Mouse (Mus musculus): ENCODE results near the gene Adcyap1.
A peak's percentile ranks its signal among the peaks of the same experiment; 100 is the strongest.

Gene Adcyap1

DNA sequence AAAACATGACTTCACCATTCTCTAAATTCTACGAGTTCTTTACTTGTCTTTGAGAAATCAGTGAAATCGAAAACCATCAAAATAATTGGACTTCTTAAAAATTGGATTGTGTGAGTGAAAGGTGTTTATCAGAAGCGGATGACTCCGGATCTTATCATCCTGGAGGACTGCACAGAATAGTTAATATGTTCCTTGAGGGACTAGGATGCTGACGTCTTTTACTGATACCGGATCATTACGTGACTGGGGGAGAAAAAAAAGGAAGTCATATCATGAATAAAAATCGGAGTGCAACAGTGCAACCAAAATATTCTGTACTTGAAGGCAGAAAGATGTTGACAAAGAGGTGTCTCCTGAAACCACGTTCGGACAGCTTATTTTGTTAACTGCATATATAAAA is at the start of gene Adcyap1:
Gene Adcyap1 (plus strand): TSS at position 301 of the 400 bp plus-strand sequence.
- no peak for DNase-seq

DNA sequence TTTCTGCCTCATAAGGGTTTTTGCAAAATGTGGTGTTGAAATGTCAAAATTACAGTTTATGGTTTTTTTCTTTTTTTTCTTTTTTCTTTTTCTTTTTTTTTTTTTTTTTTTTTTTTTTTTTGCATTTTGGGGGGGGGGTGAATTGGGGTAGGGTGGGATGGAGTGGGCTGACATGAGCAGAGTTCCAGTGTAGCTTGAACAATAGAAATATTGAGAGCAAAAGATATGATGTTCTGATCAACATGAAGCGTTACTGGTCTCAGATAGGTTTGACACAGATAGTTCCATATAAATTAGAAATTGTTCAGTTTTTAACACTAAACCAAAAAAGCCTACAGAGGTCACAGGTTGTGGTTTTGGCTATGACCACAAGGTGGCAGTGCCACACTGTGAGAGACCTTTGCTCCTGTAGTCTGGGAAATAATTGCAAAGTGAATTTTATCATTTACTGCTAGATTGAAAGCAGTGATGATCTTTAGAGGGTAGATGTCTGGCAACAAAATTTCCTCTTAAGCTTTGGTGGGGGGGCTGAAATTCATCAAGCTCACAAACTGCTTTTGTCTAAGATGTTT is 40.5 kb upstream of the Adcyap1 start:
- DNase-seq = peak; percentile 38

DNA sequence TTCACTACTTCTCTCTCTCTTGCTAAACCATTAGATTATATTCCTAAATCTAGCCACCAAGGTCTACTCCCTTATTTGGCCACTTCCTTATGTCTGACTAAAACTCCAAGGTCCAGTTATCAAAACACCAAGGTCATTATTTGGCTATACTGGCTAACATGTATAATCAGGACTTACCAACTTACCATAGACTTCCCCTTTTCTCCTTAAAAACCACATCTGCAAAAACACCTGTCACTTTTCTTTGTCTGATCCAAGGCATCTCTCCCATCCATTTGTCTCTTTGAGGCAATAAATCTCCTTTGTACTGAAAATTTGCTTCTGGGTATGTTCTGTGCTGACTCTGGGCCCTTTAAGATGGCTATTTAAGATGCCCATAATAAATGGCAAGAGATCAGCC is 29.2 kb upstream of the Adcyap1 start:
- DNase-seq = no peak

DNA sequence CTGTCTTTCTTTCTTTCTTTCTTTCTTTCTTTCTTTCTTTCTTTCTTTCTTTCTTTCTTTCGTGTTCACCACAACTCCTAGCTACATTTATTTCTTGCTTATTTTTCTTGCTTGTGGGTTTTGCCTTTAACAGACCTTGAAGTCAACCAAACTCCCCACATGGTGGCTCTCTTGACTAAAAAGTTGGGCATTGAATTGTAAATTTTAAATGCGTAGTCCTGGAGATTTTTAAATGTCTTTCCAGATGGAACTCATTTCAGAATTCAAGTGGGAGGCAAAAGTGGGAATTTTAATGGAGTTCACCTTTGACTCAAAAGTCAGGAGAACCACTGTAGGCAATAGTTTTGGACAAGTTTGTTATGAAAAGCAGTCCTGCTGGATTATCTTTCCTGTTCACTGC is 2.0 kb upstream of the Adcyap1 start:
- DNase-seq = no peak

DNA sequence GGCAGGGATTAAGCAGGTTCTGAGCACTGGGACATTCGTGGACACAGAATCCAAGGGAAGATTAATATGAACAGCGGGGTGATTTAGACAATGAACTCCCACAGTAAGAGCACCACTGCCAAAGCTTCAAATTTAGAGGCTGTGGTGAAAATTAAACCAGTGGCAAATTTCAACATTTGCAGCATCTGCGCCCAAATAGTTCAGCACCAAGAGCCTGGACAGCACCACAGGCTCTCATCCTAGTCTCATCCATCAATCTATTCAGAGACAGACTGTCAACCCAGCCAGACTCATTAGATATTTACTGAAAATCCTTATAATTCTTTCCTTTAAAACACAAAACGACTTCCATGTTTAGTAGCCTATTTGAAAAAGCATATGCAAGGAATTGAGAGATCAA is 604 bp upstream of the Adcyap1 start:
- no peak for DNase-seq

DNA sequence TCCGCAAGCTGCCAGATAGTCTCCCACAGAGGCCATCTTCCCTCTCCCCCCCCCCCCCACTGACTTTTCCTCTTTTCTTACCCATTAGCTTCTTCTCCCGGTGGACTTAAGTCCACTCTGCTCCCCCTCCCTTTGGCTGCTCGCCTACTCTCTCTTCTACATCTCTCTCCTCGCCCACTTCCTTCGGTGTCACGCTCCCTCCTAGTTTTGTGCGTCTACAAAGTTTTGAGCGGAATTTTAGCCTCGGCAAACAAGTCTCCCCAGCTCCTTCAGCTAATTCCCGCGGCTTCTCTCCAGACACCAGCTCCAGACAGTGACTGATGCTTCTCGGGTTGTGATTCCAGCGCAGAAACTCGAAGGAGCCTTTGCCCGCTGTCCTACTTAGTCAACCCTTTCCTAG is 401 bp downstream of the Adcyap1 start:
- no peak for DNase-seq

DNA sequence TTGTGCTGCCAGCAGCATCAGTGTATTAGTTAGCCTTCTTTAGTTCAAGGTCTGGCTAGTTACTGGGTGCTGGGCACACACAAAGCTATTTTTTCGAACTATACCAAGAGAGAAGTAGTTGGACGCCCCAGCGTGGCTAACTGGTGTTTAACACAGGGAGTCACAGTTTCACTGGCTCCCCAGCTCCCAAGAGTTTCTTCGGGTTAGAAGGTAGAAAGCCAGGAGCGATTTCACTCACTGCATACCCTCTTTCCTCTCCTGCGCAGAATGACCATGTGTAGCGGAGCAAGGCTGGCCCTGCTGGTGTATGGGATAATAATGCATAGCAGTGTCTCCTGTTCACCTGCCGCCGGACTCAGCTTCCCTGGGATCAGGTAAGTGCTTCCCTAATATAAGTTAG is 930 bp downstream of the Adcyap1 start:
- DNase-seq = no peak

DNA sequence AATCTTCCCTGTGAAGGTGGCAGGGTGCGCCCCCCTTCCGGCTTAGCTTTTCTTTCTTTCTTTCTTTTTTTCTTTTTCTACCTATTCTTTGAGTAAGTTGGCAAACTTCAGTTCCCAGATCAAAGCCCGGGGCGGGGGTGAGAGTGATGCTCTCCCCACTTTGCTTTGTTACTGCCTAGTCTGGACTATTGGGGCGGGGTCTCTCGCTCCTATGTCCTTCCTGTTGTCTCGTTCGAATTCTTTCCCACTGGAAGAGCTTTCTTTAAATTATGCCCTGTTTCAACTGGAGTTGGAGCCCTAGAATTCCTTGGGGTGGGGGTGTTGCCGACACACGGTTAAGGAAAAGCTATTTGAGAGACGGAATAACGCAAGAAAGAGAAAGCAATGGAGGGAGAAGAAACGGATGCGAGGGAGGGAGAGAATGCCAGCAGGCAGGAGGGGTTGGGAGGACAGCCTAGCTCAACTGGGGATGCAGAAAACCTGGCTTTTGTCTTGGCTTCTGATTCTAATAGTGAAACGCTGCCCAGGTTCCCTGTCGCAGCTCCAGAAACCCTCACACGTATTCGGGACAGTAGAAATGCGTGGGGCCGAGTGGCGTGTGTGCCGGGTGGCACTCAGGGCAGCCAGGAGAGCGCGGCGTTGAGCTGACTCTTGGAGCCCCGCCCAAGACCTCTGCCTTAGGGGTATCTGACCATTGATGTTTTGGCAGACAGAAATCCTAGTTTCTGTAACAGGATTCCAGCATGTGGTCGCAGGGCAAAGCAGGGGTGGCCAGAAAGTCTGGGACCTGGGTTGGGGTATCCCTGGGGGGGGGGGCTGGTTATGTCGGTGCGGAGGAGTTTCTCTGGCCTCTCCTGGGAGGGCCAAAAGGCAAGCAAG is 1.8 kb downstream of the Adcyap1 start:
- no peak for DNase-seq

DNA sequence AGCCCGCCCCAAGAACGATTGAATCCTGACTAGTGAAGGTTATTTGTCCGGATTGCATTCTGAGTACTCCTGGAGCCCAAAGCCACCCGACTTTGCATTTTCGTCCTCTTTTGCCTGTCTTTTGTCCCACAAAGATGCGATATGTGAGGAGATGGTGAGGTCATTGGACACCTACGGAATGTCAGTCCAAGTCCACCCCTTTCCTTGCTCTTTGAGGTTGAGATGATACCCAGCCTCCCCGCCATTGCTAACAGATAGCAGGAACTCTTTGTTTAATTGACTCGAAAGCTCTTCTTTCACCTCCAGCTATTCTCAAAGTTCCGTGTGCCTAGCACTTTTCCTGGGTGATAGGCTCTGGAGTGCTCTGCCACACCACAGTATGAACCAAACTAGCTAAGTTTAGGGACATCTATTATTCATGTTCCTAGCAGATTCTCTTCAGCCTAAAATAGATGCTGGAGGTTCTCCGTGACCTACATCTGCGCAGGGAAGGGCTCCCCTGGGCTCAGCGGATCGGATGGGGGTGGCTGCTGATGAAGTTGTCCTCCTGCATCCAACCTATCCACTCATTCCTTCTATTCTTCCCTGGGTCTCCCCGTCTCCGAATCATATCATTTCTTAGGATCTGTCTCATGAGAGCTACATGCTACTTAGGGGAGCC is 2.6 kb downstream of the Adcyap1 start:
- no peak for DNase-seq

DNA sequence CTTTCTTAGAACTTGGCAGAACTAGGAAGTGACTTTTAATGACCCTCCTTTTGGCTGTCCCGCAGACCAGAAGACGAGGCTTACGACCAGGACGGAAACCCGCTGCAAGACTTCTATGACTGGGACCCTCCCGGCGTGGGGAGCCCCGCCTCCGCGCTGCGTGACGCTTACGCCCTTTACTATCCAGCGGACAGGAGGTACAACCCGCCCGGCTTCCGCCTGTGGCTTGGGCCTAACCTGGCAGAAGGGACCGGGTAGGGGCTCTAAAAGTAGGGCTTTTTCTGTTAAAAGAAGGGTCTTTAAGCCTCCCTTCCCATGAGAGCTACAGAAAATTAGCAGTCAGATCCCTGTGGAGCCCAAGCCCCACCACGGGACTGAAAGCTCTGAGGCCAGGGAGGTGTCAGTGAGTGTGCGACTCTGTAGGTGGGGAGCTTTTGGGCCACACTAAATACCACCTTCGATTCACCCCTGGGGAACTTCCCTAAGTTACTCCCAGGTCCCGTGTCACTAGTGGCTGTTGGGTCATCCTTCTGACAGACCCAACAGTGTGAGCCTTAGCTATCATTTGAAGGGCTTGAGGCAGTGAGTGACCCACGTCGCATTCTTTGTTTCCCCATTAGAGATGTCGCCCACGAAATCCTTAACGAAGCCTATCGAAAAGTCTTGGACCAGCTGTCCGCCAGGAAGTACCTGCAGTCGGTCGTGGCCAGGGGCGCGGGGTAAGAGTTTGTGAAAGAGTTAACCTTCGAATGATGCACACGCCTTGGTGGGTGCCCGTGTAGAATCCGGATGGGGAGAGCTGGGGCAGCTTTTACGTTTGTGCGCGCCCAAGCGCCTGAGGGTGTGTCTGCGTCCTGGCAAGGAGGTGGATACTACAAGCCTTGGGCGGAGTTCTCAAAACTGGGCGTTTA is 3.6 kb downstream of the Adcyap1 start:
- no peak for DNase-seq

DNA sequence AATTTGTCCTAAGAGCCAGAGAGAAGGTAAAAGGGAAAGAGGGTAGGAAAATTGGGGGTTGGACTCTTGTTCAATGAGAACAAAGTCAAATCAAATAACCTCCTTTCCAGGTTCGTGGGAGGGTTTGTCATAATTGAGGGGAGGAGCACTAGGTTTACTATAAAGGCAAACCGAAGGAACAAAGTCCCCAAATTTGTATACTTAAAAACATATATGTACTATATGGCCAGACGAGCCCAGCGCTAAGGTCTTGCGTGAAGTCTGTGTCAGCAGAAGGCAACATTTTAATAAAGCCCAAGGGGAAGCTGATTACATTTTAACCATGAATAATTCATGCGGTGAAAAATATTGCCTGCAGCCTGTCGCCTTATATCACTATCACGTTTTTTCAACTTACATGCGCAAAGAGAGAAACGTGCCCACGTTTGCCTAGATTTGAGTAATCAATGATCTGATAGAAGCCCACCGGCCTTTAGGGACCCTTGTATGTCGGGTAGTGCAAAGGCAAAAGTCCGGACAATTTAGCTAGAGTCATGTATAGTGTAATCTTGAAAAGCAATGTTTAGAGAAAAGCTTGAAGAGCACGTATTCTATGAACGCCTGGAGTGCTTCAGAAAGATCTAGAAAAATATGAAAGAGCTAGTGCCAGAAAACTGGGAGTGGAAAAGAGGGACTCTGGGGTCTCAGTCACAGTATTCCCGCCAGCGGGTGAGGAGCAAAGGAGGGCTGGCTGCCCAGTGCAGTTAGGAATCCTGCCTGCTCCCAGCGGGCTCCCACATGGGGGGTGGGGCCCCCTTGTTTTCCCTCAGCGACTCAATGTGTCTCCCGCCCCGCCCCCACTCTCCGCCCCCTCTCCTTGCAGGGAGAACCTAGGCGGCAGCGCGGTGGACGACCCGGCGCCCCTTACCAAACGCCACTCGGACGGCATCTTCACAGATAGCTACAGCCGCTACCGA is 4.5 kb downstream of the Adcyap1 start:
- DNase-seq = no peak

DNA sequence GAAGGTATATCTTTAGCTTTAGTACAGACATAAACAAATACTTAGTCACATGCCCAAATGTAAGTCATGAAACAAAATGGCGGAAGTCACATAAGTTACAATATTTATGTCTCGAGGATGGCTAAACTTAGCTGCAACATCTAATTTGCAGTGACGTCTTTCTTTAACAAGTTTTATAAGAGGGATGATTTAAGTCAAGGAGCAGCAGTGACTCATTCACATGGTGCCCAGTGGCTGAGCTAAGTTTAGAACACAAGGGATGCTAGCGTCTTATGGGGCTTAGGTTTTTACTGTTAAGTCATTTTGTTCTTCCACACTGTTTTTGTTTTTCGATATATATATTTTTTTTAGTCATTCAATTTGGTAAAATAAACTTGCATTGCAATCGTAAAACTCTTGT is 19.0 kb downstream of the Adcyap1 start:
- DNase-seq = no peak

DNA sequence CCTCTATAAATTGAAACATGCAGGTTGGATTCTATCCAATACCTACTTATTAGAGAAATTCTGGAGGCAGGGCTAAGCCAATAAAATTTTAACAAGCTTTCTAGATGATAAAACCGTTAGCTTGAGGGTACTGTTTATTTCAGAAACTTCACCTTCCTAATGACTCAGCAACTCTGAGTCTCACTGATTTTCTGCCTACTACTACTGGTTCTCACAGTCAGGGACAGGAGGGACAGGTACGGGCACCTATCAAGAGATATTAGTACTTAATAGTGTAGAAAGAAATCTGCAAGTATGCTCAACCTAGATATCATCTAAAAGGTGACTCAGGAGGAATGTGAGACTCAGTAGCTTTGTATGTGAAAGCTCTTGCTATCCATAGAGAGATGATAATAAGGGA is 19.8 kb downstream of the Adcyap1 start:
- DNase-seq = no peak

DNA sequence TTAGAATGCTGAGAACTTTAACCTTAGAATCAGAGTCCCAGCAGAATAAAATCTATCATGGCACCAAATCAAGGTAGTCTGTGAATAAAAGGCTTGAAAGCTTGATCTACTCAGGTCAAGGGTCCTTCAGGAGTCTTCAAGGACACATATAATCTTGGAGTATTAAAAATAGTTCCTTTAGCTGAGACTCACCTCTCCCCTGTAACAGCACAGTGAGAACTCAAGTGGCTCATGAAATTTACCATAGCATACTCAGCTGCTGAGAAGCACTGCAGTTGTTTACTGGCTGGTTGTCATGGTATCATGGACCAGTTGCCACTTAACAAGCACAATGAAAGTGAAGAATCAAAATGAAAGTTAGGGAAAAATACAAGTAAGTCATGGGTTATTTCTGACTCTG is 38.5 kb downstream of the Adcyap1 start:
- DNase-seq = no peak
